Mouse (Mus musculus) neural tube, embryonic 12.5 days (tissue): Measurements from ENCODE around the gene Rmnd5b. TPM values are rescaled to one million over a fixed set of nuclear protein-coding genes. Genes with fewer than 3 reads are reported as not detected.
"Not testable (repeated sequence)": the region's sequence is repeated elsewhere in the genome, so short reads cannot be mapped to it uniquely, and the experiment has no call there.

Experiments used
- ATAC-seq: fragments of 200-750 bp; cut with Nextera tagmentation; 2 replicates; pipeline ENCODE4 v1.8.0; 2017; ENCODE audit warnings: low read depth, mild to moderate bottlenecking, moderate TSS enrichment, moderate library complexity; ENCODE audit not compliant: low FRiP score
- H3K27ac ChIP-seq: fragments of 300-500 bp; sonication (generic); 2 replicates; pipeline ENCODE4 v1.5.1; 2016
- H3K27me3 ChIP-seq: fragments of 300-500 bp; sonication (generic); replicated peaks from 2 replicates; pipeline ENCODE4 v1.6.1; 2016; ENCODE audit warnings: mild to moderate bottlenecking
- H3K36me3 ChIP-seq: fragments of 300-500 bp; sonication (generic); 2 replicates; pipeline ENCODE4 v1.6.1; 2016; ENCODE audit warnings: mild to moderate bottlenecking
- H3K4me1 ChIP-seq: fragments of 300-500 bp; sonication (generic); 2 replicates; pipeline ENCODE4 v1.6.1; 2016
- H3K4me2 ChIP-seq: fragments of 300-500 bp; sonication (generic); replicated peaks from 2 replicates; pipeline ENCODE4 v1.6.1; 2016; ENCODE audit warnings: mild to moderate bottlenecking
- H3K4me3 ChIP-seq: fragments of 300-500 bp; sonication (generic); 2 replicates; pipeline ENCODE4 v1.5.1; 2016
- H3K9ac ChIP-seq: fragments of 300-500 bp; sonication (generic); 2 replicates; pipeline ENCODE4 v1.6.1; 2016; ENCODE audit warnings: mild to moderate bottlenecking
- H3K9me3 ChIP-seq: fragments of 300-500 bp; sonication (generic); 2 replicates; pipeline ENCODE4 v1.6.1; 2016; ENCODE audit warnings: mild to moderate bottlenecking
- WGBS: fragments of 180-500 bp; shearing (Covaris S2); methylation state at CpG from one replicate; pipeline ENCODE4 v1.1.7; 2016; 5-methylcytosine and 5-hydroxymethylcytosine counted together
- polyA plus RNA-seq: library from polyadenylated mRNA; unstranded; fragments of >200 nt; fragmentation: Nextera tagmentation; extraction: Ambion mirVana; gene quantifications from 2 replicates; pipeline ENCODE4 v1.2.1, GENCODE M21; 2016

Gene Rmnd5b
- polyA plus RNA-seq, 1 experiment from 2014 or later: 57.7 TPM

- not testable (repeated sequence) for H3K9ac ChIP-seq, H3K9me3 ChIP-seq, H3K36me3 ChIP-seq, ATAC-seq, H3K4me3 ChIP-seq, H3K27me3 ChIP-seq, H3K27ac ChIP-seq
- 96% methylated on average over 7 of the region's 7 CpGs for WGBS
- Histone ChIP-seq H3K4me1 (peaks cover 20% of the 10 kb centered on the region), H3K4me2 (peak overlapping the region; percentile 59)
Measured at GRCm38 (mm10) chr11:51616113-51616512, 19.6 kb downstream of the Rmnd5b start.

GRCm38 (mm10) chr11:51615601-51616000, 20.1 kb downstream of the Rmnd5b start:
- Histone ChIP-seq H3K36me3 (no peaks in the 10 kb centered on the region), H3K9ac (peak overlapping the region; percentile 42; the same call in 1 of the 2 replicates), H3K4me2 (peak overlapping the region; percentile 59), H3K4me3 (peak overlapping the region; percentile 24), H3K27me3 (no peaks in the 10 kb centered on the region), H3K27ac (no peak overlapping the region), H3K9me3 (no peaks in the 10 kb centered on the region), H3K4me1 (peaks cover 14% of the 10 kb centered on the region)
- WGBS: 6% methylated on average over 14 of the region's 14 CpGs
- 0 out of 2 replicates have a peak, but pooled peaks have one; percentile 14 for ATAC-seq

- Histone ChIP-seq H3K9me3 (no peaks in the 10 kb centered on the region), H3K4me2 (peak overlapping the region; percentile 59), H3K4me1 (peaks cover 10% of the 10 kb centered on the region), H3K27ac (no peak overlapping the region), H3K4me3 (0 out of 2 replicates have a peak overlapping the region, but pooled peaks have one; percentile 24), H3K36me3 (no peaks in the 10 kb centered on the region), H3K27me3 (no peaks in the 10 kb centered on the region), H3K9ac (peak overlapping the region; percentile 42; the same call in 1 of the 2 replicates)
- 55% methylated on average over 7 of the region's 7 CpGs for WGBS
- ATAC-seq: no peak
Measured at GRCm38 (mm10) chr11:51615129-51615528, 20.6 kb downstream of the Rmnd5b start.

- no peaks in the 10 kb centered on the region for H3K36me3 ChIP-seq
- no peak overlapping the region for H3K9ac ChIP-seq
- no peak overlapping the region for H3K4me3 ChIP-seq
- no peak overlapping the region for H3K27ac ChIP-seq
- peaks cover 8% of the 10 kb centered on the region; the same call in 1 of the 2 replicates for H3K4me1 ChIP-seq
- WGBS: 84% methylated on average over 8 of the region's 8 CpGs
- H3K4me2 ChIP-seq: no peak overlapping the region
- no peaks in the 10 kb centered on the region for H3K27me3 ChIP-seq
- H3K9me3 ChIP-seq: no peaks in the 10 kb centered on the region
- ATAC-seq: no peak
Measured at GRCm38 (mm10) chr11:51614256-51614655, 21.4 kb downstream of the Rmnd5b start.

- 89% methylated on average over 5 of the region's 5 CpGs for WGBS
Measured at GRCm38 (mm10) chr11:51609940-51610339, 25.8 kb downstream of the Rmnd5b start.

GRCm38 (mm10) chr11:51609266-51609909, 26.3 kb downstream of the Rmnd5b start:
- H3K9me3 ChIP-seq: no peaks in the 10 kb centered on the region
- 86% methylated on average over 3 of the region's 3 CpGs for WGBS

More at GRCm38 (mm10) chr11:51609940-51610339, 25.8 kb downstream of the Rmnd5b start:
- H3K9ac ChIP-seq, H3K4me1 ChIP-seq, H3K27me3 ChIP-seq, H3K27ac ChIP-seq, H3K9me3 ChIP-seq, H3K4me2 ChIP-seq, ATAC-seq, H3K4me3 ChIP-seq, H3K36me3 ChIP-seq: not testable (repeated sequence)

GRCm38 (mm10) chr11:51607096-51607738, 28.5 kb downstream of the Rmnd5b start:
- Histone ChIP-seq H3K27ac (peak overlapping the region; percentile 80), H3K4me1 (peaks cover 25% of the 10 kb centered on the region), H3K36me3 (peaks cover 30% of the 10 kb centered on the region), H3K9me3 (no peaks in the 10 kb centered on the region), H3K4me2 (peak overlapping the region; percentile 66), H3K9ac (peak overlapping the region; percentile 64), H3K4me3 (peak overlapping the region; percentile 100), H3K27me3 (no peaks in the 10 kb centered on the region)
- 11% methylated on average over 15 of the region's 15 CpGs for WGBS
- ATAC-seq: peak; percentile 75

More at GRCm38 (mm10) chr11:51609266-51609909, 26.3 kb downstream of the Rmnd5b start:
- Histone ChIP-seq H3K4me1 (peaks cover 9% of the 10 kb centered on the region), H3K9ac (no peak overlapping the region), H3K27me3 (no peaks in the 10 kb centered on the region), H3K27ac (no peak overlapping the region), H3K36me3 (peaks cover 8% of the 10 kb centered on the region), H3K4me2 (no peak overlapping the region), H3K4me3 (no peak overlapping the region)
- no peak for ATAC-seq

GRCm38 (mm10) chr11:51606447-51607095, 29.1 kb downstream of the Rmnd5b start, which contains the start of gene Hnrnpab:
Gene Hnrnpab (minus strand): TSS chr11:51606847.
- ATAC-seq: peak; percentile 96
- Histone ChIP-seq H3K27me3 (no peaks in the 10 kb centered on the region), H3K27ac (peak within 1 kb of the TSS; percentile 93), H3K4me2 (peak within 1 kb of the TSS; percentile 91), H3K36me3 (peaks cover 37% of the 10 kb centered on the region), H3K9ac (peak within 1 kb of the TSS; percentile 100), H3K4me3 (peak within 1 kb of the TSS; percentile 100), H3K4me1 (peaks cover 28% of the 10 kb centered on the region), H3K9me3 (no peaks in the 10 kb centered on the region)
- under 1% methylated on average over 86 of the region's 91 CpGs for WGBS

- WGBS: under 1% methylated on average over 81 of the region's 81 CpGs
- Histone ChIP-seq H3K27ac (peak overlapping the region; percentile 93), H3K4me3 (peak overlapping the region; percentile 100), H3K27me3 (no peaks in the 10 kb centered on the region), H3K4me2 (peak overlapping the region; percentile 91), H3K9me3 (no peaks in the 10 kb centered on the region), H3K36me3 (peaks cover 44% of the 10 kb centered on the region), H3K4me1 (peaks cover 28% of the 10 kb centered on the region), H3K9ac (peak overlapping the region; percentile 100)
- ATAC-seq: peak; percentile 57
Measured at GRCm38 (mm10) chr11:51605602-51606446, 29.9 kb downstream of the Rmnd5b start.

- H3K4me3 ChIP-seq: no peak overlapping the region
- H3K27ac ChIP-seq: no peak overlapping the region
- no peaks in the 10 kb centered on the region for H3K27me3 ChIP-seq
- WGBS: 93% methylated on average over 3 of the region's 3 CpGs
- peaks cover 80% of the 10 kb centered on the region for H3K36me3 ChIP-seq
- 0 out of 2 replicates have a peak overlapping the region, but pooled peaks have one; percentile 1 for H3K4me2 ChIP-seq
- H3K9me3 ChIP-seq: no peaks in the 10 kb centered on the region
- H3K4me1 ChIP-seq: peaks cover 28% of the 10 kb centered on the region
- ATAC-seq: no peak
- peak overlapping the region; percentile 17; the same call in 1 of the 2 replicates for H3K9ac ChIP-seq
Measured at GRCm38 (mm10) chr11:51602253-51602652, 33.4 kb downstream of the Rmnd5b start.

GRCm38 (mm10) chr11:51597553-51597952, 38.1 kb downstream of the Rmnd5b start:
- 81% methylated on average over 2 of the region's 2 CpGs for WGBS
- Histone ChIP-seq H3K4me3 (no peak overlapping the region), H3K9me3 (no peaks in the 10 kb centered on the region), H3K4me2 (no peak overlapping the region), H3K27me3 (no peaks in the 10 kb centered on the region), H3K36me3 (peaks cover 100% of the 10 kb centered on the region), H3K27ac (no peak overlapping the region), H3K4me1 (peaks cover 6% of the 10 kb centered on the region), H3K9ac (no peak overlapping the region)
- no peak for ATAC-seq
